Mouse (Mus musculus) hindbrain, embryonic 15.5 days (tissue): ENCODE measurements around the gene Eaf2. TPM values are rescaled to one million over a fixed set of nuclear protein-coding genes. Genes with fewer than 3 reads are reported as not detected.
"Not testable (repeated sequence)": the region's sequence is repeated elsewhere in the genome, so short reads cannot be mapped to it uniquely, and the experiment has no call there.

Experiments
- ATAC-seq: fragments of 200-750 bp; cut with Nextera tagmentation; 2 replicates; pipeline ENCODE4 v1.8.0; 2017; ENCODE audit warnings: low read depth, moderate number of reproducible peaks, moderate TSS enrichment; ENCODE audit not compliant: low FRiP score
- H3K27ac ChIP-seq: fragments of 300-500 bp; sonication (generic); replicated peaks from 2 replicates; pipeline ENCODE4 v1.5.1; 2015; ENCODE audit warnings: mild to moderate bottlenecking, inconsistent platforms
- H3K27me3 ChIP-seq: fragments of 300-500 bp; sonication (generic); 2 replicates; pipeline ENCODE4 v1.6.1; 2015; ENCODE audit warnings: control low read depth, inconsistent platforms
- H3K36me3 ChIP-seq: fragments of 300-500 bp; sonication (generic); 2 replicates; pipeline ENCODE4 v1.6.1; 2015; ENCODE audit warnings: control low read depth, inconsistent platforms
- H3K4me1 ChIP-seq: fragments of 300-500 bp; sonication (generic); replicated peaks from 2 replicates; pipeline ENCODE4 v1.6.1; 2015; ENCODE audit warnings: control low read depth, inconsistent platforms
- H3K4me2 ChIP-seq: fragments of 300-500 bp; sonication (generic); 2 replicates; pipeline ENCODE4 v1.6.1; 2015; ENCODE audit warnings: moderate library complexity, mild to moderate bottlenecking, inconsistent platforms
- H3K4me3 ChIP-seq: fragments of 300-500 bp; sonication (generic); 2 replicates; pipeline ENCODE4 v1.5.1; 2015; ENCODE audit warnings: mild to moderate bottlenecking, inconsistent platforms
- H3K9ac ChIP-seq: fragments of 300-500 bp; sonication (generic); 2 replicates; pipeline ENCODE4 v1.6.1; 2015; ENCODE audit warnings: inconsistent platforms
- H3K9me3 ChIP-seq: fragments of 300-500 bp; sonication (generic); 2 replicates; pipeline ENCODE4 v1.6.1; 2016; ENCODE audit warnings: control low read depth, inconsistent platforms
- WGBS: fragments of 180-500 bp; shearing (Covaris S2); methylation state at CpG from one replicate; pipeline ENCODE4 v1.1.7; 2015; 5-methylcytosine and 5-hydroxymethylcytosine counted together
- polyA plus RNA-seq: library from polyadenylated mRNA; unstranded; fragments of >200 nt; fragmentation: Nextera tagmentation; extraction: Ambion mirVana; gene quantifications from 2 replicates; pipeline ENCODE4 v1.2.1, GENCODE M21; 2015

Gene Eaf2
- polyA plus RNA-seq, 1 experiment from 2014 or later: 0.54 TPM

DNA sequence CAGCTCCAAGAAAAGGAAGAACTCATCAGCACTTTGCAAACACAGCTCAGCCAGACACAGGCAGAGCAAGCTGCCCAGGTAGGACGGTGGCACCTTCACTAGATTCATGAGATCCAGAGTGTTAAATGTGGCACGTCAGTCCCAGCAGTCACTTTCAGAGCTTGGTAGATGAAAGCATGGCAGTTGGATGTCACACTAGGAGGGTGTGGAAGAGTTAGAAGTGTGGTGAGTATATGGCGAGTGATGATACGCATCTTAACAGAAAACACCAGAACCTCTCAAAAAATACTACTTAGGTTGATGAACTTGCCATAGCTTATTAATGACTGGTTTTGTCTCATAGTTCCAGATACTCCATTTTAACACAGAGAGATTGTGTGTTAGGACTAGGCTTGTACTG lies 16.6 kb upstream of the Eaf2 start:
- no peaks in the 10 kb centered on the region for H3K4me1 ChIP-seq
- H3K4me2 ChIP-seq: no peak overlapping the region
- H3K4me3 ChIP-seq: no peak overlapping the region
- ATAC-seq: no peak
- H3K27me3 ChIP-seq: no peaks in the 10 kb centered on the region
- H3K9me3 ChIP-seq: no peaks in the 10 kb centered on the region
- peaks cover 62% of the 10 kb centered on the region for H3K36me3 ChIP-seq
- no peak overlapping the region for H3K27ac ChIP-seq
- 95% methylated on average over 4 of the region's 4 CpGs for WGBS
- H3K9ac ChIP-seq: no peak overlapping the region

DNA sequence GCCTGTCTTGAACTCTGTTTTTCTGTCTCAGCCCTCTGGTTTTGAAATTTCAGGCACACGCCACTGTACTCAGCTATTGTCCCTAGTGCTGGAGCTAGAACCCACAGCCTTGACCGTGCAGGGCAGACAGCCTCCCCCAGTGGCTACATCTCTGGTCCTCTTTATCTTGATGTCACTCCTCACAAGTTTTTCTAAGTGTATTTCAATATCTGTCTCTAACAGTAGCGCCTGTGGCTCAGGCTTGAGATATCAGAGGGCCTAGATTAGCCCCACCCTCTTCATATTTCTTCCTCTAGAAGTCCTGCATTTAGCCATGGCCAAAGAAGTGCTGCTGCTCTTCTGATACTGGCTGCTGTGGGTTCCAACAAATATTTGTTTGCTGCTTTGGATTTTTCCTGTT lies 15.8 kb upstream of the Eaf2 start:
- no peaks in the 10 kb centered on the region for H3K4me1 ChIP-seq
- H3K36me3 ChIP-seq: peaks cover 54% of the 10 kb centered on the region
- no peak overlapping the region for H3K9ac ChIP-seq
- 95% methylated on average over 3 of the region's 3 CpGs for WGBS
- ATAC-seq: no peak
- H3K4me3 ChIP-seq: no peak overlapping the region
- no peaks in the 10 kb centered on the region for H3K27me3 ChIP-seq
- H3K4me2 ChIP-seq: no peak overlapping the region
- H3K9me3 ChIP-seq: no peaks in the 10 kb centered on the region
- H3K27ac ChIP-seq: no peak overlapping the region

DNA sequence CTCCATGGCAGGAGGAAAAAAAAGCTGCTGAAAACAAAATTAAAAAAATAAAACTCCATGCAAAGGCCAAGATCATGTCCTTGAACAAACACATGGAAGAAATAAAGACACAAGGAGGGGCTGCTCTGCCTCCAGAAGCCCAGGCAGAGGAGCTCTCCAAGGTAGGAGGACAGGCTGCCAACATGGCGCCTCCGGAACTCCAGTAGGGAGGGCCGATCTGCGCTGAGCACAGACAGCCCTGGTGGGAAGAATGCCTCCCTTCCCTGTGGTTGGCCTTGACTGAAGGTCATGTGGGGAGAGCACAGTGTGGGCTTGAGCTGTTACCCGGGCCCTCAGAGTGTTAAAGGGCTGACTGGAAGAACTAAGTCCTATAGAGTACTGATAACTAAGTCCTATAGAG lies 12.7 kb upstream of the Eaf2 start:
- no peak overlapping the region for H3K9ac ChIP-seq
- H3K27me3 ChIP-seq: no peaks in the 10 kb centered on the region
- no peak overlapping the region for H3K27ac ChIP-seq
- peaks cover 29% of the 10 kb centered on the region for H3K36me3 ChIP-seq
- H3K9me3 ChIP-seq: no peaks in the 10 kb centered on the region
- no peak for ATAC-seq
- H3K4me1 ChIP-seq: 0 out of 2 replicates have a peak, but pooled peaks cover 4% of the 10 kb centered on the region
- H3K4me3 ChIP-seq: no peak overlapping the region
- WGBS: 85% methylated on average over 5 of the region's 5 CpGs
- no peak overlapping the region for H3K4me2 ChIP-seq

DNA sequence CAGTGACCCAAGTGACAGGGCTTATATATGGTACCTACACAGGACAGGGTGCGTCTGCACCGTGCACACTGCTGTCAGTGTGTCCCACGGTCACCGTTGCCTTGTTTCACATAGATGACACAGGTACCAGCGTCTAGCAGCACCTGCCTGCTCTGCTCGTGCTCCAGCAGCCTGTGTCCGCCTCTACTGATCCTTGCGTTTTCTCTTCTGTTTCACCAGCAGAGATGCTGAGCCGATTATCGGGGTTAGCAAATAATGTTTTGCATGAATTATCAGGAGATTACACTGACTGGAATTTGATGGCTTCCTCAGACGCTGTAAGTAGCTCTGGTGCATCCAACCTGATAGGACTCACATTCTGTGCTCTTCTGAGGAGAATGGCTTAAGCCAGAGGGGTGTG lies 11.1 kb upstream of the Eaf2 start:
- Histone ChIP-seq H3K36me3 (peaks cover 15% of the 10 kb centered on the region; the same call in 1 of the 2 replicates), H3K4me1 (0 out of 2 replicates have a peak, but pooled peaks cover 4% of the 10 kb centered on the region), H3K4me2 (no peak overlapping the region), H3K27me3 (no peaks in the 10 kb centered on the region), H3K9ac (no peak overlapping the region), H3K9me3 (no peaks in the 10 kb centered on the region), H3K4me3 (no peak overlapping the region), H3K27ac (no peak overlapping the region)
- WGBS: 93% methylated on average over 11 of the region's 11 CpGs
- no peak for ATAC-seq

DNA sequence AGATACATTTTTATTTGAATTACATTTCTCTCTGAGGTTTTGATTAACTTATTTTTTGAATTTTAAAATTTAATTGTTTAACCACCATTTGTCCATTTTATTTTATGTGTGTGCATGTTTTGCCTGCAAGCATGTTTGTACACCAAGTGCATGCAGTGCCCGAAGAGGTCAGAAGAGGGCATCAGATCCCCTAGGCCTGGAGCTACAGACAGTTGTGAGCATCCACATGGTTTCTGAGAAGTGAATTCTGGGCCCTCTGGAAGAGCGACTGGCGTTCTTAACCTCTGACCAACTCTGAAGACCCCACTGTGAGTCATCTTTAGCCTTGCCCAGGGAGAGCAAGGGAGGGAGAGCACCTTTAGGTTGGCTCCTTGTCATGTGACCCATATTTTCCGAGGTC lies 10.1 kb upstream of the Eaf2 start:
- no peaks in the 10 kb centered on the region for H3K9me3 ChIP-seq
- no peaks in the 10 kb centered on the region for H3K27me3 ChIP-seq
- no peak overlapping the region for H3K4me3 ChIP-seq
- no peak overlapping the region for H3K4me2 ChIP-seq
- no peak for ATAC-seq
- H3K4me1 ChIP-seq: peaks cover 4% of the 10 kb centered on the region; the same call in 1 of the 2 replicates
- no peak overlapping the region for H3K9ac ChIP-seq
- H3K27ac ChIP-seq: no peak overlapping the region
- peaks cover 15% of the 10 kb centered on the region; the same call in 1 of the 2 replicates for H3K36me3 ChIP-seq
- 88% methylated on average over 4 of the region's 4 CpGs for WGBS

DNA sequence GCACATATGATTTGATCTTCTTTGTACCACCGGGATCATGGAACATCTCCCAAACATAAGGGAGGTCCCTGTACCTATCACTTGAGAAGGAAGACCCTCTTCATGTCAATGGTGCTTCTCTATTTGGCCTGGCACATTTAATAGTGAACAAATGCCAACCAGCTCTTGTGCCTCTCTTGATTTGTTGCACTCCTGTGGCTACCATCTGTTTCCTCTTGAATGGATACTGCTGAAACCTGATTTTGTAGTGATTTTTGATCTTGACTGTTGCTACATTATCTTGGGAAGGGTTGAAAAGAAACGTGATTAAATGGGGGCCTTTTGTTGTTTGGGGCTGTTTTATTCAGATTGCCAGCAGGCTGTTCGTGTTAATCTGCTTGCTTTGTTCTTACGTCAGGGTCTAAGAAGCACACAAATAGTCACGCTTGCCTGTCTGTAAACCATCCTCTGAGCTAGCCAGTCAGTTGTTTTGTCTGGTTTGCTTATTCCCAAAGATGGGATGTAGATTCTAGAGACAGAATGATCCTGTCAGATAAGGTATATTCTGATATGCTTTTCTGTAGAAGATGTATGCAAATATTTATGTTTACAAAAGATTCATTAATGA lies 8.0 kb upstream of the Eaf2 start:
- H3K9me3 ChIP-seq: no peaks in the 10 kb centered on the region
- H3K4me1 ChIP-seq: peaks cover 11% of the 10 kb centered on the region; the same call in 1 of the 2 replicates
- no peak overlapping the region for H3K9ac ChIP-seq
- ATAC-seq: no peak
- H3K4me3 ChIP-seq: no peak overlapping the region
- WGBS: 35% methylated on average over 5 of the region's 5 CpGs
- no peaks in the 10 kb centered on the region for H3K27me3 ChIP-seq
- H3K27ac ChIP-seq: no peak overlapping the region; the same call in 1 of the 2 replicates
- H3K4me2 ChIP-seq: no peak overlapping the region
- peaks cover 8% of the 10 kb centered on the region; the same call in 1 of the 2 replicates for H3K36me3 ChIP-seq

DNA sequence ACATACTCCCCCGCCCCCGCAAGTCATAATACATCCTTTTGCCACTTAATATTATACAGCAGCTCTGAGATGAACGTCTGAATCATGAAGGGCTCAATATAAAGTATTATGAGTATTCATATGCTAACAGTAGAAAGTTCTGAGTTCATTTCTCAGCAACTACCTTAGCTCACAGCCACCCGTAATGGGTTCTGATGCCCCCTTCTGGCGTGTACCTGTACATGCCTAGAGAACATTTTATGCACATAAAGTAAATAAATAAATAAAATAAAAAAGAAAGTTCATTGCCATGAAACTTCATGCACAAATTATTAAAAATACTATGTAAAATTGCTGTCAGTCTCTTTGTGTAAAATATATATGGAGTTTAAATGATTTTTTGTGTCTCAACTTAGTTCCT lies 2.5 kb upstream of the Eaf2 start:
- Histone ChIP-seq H3K4me3 (no peak overlapping the region), H3K27ac (no peak overlapping the region), H3K4me1 (peaks cover 26% of the 10 kb centered on the region), H3K9ac (no peak overlapping the region), H3K27me3 (no peaks in the 10 kb centered on the region), H3K36me3 (peaks cover 2% of the 10 kb centered on the region), H3K9me3 (no peaks in the 10 kb centered on the region), H3K4me2 (no peak overlapping the region)
- ATAC-seq: no peak
- 79% methylated on average over 5 of the region's 5 CpGs for WGBS

DNA sequence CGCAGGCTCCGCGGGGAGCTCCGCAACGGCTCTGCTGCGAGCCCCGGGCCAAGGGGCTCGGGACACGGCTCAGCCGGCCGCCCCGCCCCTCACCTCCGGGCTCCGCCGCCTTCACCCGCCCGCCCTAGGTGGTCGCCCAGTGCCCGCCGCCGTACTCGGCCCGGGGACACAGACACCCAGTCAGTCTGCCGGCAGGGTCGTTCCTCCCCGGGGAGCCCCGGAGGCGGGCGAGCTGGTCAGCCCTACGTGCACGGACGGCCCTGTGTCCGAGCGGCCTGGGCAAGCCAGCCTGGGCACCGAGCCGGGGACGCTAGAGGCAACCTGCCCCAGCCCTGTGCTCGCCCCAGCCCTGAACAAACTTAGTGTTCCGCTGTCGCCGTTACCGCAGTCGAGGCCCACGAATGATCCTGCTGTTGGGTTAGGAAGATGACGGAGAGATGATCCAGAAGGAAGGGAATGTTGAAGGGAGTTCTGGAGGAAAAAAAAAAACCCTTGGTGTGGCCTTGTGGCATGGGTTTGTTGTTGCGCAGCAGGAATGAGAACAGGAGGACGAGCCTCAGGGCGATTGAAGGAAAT lies 561 bp upstream of the Eaf2 start:
- no peaks in the 10 kb centered on the region for H3K27me3 ChIP-seq
- no peak; the same call in 1 of the 2 replicates for ATAC-seq
- WGBS: under 1% methylated on average over 46 of the region's 48 CpGs

DNA sequence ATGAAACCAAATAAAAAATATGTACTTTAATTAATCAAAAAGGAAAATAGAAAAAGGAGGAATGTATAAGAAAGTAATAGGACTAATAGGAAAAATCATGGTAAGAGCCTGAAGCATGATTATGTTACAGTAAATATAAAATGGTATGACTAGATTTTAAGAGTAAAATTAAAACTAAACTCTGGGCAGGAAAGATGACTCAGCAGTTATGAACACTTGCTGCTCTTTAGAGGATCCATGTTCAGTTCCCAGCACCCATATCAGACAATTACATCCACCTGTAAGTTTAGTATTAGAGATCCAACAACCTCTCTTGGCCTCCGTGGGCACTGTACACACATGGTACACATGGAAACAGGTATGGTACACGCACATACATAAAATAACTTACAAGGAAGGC lies 5.4 kb downstream of the Eaf2 start:
- Histone ChIP-seq H3K4me3 (no peak overlapping the region), H3K27me3 (no peaks in the 10 kb centered on the region), H3K4me2 (no peak overlapping the region), H3K9ac (no peak overlapping the region), H3K36me3 (peaks cover 48% of the 10 kb centered on the region), H3K9me3 (no peaks in the 10 kb centered on the region), H3K27ac (no peak overlapping the region), H3K4me1 (peaks cover 8% of the 10 kb centered on the region)
- 94% methylated on average over 2 of the region's 2 CpGs for WGBS
- no peak for ATAC-seq

More for the DNA sequence above, 561 bp upstream of the Eaf2 start:
- H3K27ac ChIP-seq: peak overlapping the region; percentile 86
- H3K4me2 ChIP-seq: peak overlapping the region; percentile 78
- H3K4me3 ChIP-seq: peak overlapping the region; percentile 82
- H3K4me1 ChIP-seq: peaks cover 26% of the 10 kb centered on the region
- no peaks in the 10 kb centered on the region for H3K9me3 ChIP-seq
- H3K9ac ChIP-seq: peak overlapping the region; percentile 84
- H3K36me3 ChIP-seq: peaks cover 12% of the 10 kb centered on the region

DNA sequence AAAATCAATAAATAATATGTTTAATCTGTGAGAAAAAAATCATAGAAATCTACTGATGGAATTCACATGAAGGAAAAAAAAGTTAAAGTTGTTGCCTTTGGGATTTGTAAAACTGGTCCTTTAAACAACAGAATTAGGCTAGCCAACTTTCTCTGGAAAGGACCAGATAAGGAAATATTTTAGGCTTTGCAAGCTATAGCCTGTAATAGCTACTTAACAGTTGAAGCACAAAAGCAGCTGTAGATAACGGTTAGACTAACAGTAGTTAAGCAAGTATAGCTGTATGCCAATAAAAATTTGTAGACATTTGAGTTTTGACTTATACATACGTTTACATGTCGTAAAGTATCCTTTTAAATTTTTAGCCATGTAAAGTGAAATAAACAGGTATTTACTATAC lies 11.2 kb downstream of the Eaf2 start:
- no peaks in the 10 kb centered on the region for H3K9me3 ChIP-seq
- no peak overlapping the region for H3K4me2 ChIP-seq
- no peak overlapping the region for H3K4me3 ChIP-seq
- peaks cover 45% of the 10 kb centered on the region for H3K36me3 ChIP-seq
- 95% methylated on average over 3 of the region's 3 CpGs for WGBS
- H3K4me1 ChIP-seq: no peaks in the 10 kb centered on the region
- H3K9ac ChIP-seq: no peak overlapping the region
- H3K27me3 ChIP-seq: no peaks in the 10 kb centered on the region
- no peak for ATAC-seq
- H3K27ac ChIP-seq: no peak overlapping the region

DNA sequence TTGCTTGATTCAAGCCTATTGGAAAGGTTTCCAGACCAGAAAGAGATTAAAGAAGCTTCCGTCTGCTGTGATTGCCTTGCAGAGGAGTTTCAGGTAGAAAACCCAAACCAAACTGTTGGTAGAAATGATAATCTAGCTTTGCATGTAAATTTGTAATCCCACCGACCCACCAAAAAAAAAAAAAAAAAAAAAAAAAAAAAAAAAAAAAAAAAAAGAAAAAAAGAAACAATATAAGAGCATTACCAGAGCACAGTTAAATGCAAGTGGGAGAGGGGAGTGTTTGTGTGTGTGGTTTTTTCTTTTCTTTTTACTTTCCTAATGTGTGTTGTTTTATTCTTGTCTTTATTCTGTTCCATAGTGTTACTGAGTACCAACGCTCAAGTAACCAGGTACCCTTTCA lies 23.6 kb downstream of the Eaf2 start:
- no peak overlapping the region for H3K4me2 ChIP-seq
- no peak overlapping the region for H3K9ac ChIP-seq
- 96% methylated on average over 3 of the region's 3 CpGs for WGBS
- H3K4me3 ChIP-seq: no peak overlapping the region
- ATAC-seq: no peak
- no peaks in the 10 kb centered on the region for H3K4me1 ChIP-seq
- no peaks in the 10 kb centered on the region for H3K9me3 ChIP-seq
- peaks cover 30% of the 10 kb centered on the region for H3K36me3 ChIP-seq
- no peaks in the 10 kb centered on the region for H3K27me3 ChIP-seq
- H3K27ac ChIP-seq: no peak overlapping the region

DNA sequence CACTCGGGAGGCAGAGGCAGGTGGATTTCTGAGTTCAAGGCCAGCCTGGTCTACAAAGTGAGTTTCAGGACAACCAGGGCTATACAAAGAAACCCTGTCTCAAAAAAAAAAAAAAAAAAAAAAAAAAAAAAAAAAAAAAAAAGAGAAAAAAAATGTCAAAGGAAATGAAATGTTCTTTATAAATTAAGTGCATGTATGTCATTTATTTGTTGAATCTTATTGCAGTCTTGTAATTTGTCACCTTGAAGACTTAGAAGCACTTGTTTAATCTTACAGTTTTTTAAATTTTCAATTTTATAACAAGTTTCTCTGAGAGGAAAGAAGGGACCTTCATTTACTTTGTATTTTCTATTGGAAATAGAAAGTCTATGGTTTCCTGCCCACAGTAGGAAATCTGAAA lies 27.9 kb downstream of the Eaf2 start:
- not testable (repeated sequence) for H3K9ac ChIP-seq, H3K9me3 ChIP-seq, H3K27me3 ChIP-seq, H3K4me3 ChIP-seq, H3K4me2 ChIP-seq, H3K4me1 ChIP-seq, ATAC-seq, H3K27ac ChIP-seq
- H3K36me3 ChIP-seq: peaks cover 26% of the 10 kb centered on the region
- WGBS: 97% methylated on average over 1 of the region's 1 CpGs
